Mouse (Mus musculus) midbrain, postnatal 0 days (tissue): ENCODE results near the gene Ciao2a. TPM values are rescaled to one million over a fixed set of nuclear protein-coding genes. Genes with fewer than 3 reads are reported as not detected.
A peak's percentile ranks its signal among the peaks of the same experiment; 100 is the strongest.

Experiments used
- ATAC-seq: fragments of 200-750 bp; cut with Nextera tagmentation; 2 replicates; pipeline ENCODE4 v1.8.0; 2017; ENCODE audit warnings: moderate number of reproducible peaks, mild to moderate bottlenecking, moderate TSS enrichment, moderate library complexity; ENCODE audit not compliant: low FRiP score
- DNase-seq: peaks from one replicate; pipeline ENCODE4 v3.0.0-alpha.2; 2015; ENCODE audit warnings: low spot score
- H3K27ac ChIP-seq: fragments of 300-500 bp; sonication (generic); 2 replicates; pipeline ENCODE4 v1.5.1; 2014; ENCODE audit warnings: low read depth, mild to moderate bottlenecking, low read length, mixed read lengths
- H3K27me3 ChIP-seq: fragments of 300-500 bp; sonication (generic); 2 replicates; pipeline ENCODE4 v1.6.1; 2014; ENCODE audit warnings: low read length, control low read depth, mixed read lengths; ENCODE audit not compliant: insufficient read depth
- H3K36me3 ChIP-seq: fragments of 300-500 bp; sonication (generic); 2 replicates; pipeline ENCODE4 v1.6.1; 2014; ENCODE audit warnings: low read length, control low read depth, mixed read lengths; ENCODE audit not compliant: insufficient read depth
- H3K4me1 ChIP-seq: fragments of 300-500 bp; sonication (generic); 2 replicates; pipeline ENCODE4 v1.6.1; 2014; ENCODE audit warnings: mild to moderate bottlenecking, control low read depth, antibody characterized with exemption, low read length, mixed read lengths; ENCODE audit not compliant: insufficient read depth
- H3K4me2 ChIP-seq: fragments of 300-500 bp; sonication (generic); 2 replicates; pipeline ENCODE4 v1.6.1; 2014; ENCODE audit warnings: low read depth, mild to moderate bottlenecking, low read length, mixed read lengths; ENCODE audit not compliant: poor library complexity, severe bottlenecking
- H3K4me3 ChIP-seq: fragments of 300-500 bp; sonication (generic); 2 replicates; pipeline ENCODE4 v1.5.1; 2014; ENCODE audit warnings: low read depth, mild to moderate bottlenecking, low read length, moderate library complexity
- H3K9ac ChIP-seq: fragments of 300-500 bp; sonication (generic); replicated peaks from 2 replicates; pipeline ENCODE4 v1.6.1; 2014; ENCODE audit warnings: mild to moderate bottlenecking, low read length, moderate library complexity, mixed read lengths; ENCODE audit not compliant: poor library complexity, severe bottlenecking
- H3K9me3 ChIP-seq: fragments of 300-500 bp; sonication (generic); 2 replicates; pipeline ENCODE4 v1.6.1; 2016; ENCODE audit warnings: low read length, control low read depth
- CTCF ChIP-seq: IDR thresholded peaks from 2 replicates; pipeline ENCODE4 v1.5.1; 2016; ENCODE audit warnings: antibody characterized with exemption, mild to moderate bottlenecking
- WGBS: fragments of 180-500 bp; shearing (Covaris S2); extraction: QIAGEN DNeasy Blood & Tissue Kit; methylation state at CpG from one replicate; pipeline ENCODE4 v1.1.7; 2014; 5-methylcytosine and 5-hydroxymethylcytosine counted together
- polyA plus RNA-seq: library from polyadenylated mRNA; unstranded; fragments of >200 nt; fragmentation: Nextera tagmentation; extraction: Ambion mirVana; gene quantifications from 2 replicates; pipeline ENCODE4 v1.2.1, GENCODE M21; 2015
- total RNA-seq: library from RNA; depleted of rRNA; stranded (reverse); fragments of >200 nt; gene quantifications from 2 replicates; pipeline ENCODE4 v1.2.3, GENCODE M21; 2014

Ciao2a gene
- total and polyA plus RNA-seq, 2 experiments from 2014 or later = 27.5 to 65.7 TPM

- no peak for ATAC-seq
- 96% methylated on average over 4 of the region's 4 CpGs for WGBS
- no peak overlapping the region for H3K4me3 ChIP-seq
These were observed 1.5 kb downstream of the Ciao2a start for GRCm38 (mm10) chr9:66127884-66128283.

GRCm38 (mm10) chr9:66131466-66131865 is 5.1 kb downstream of the Ciao2a start:
- no peak for DNase-seq
- Histone ChIP-seq H3K9me3 (no peaks in the 10 kb centered on the region), H3K36me3 (peaks cover 13% of the 10 kb centered on the region), H3K9ac (no peak overlapping the region), H3K27ac (no peak overlapping the region), H3K27me3 (no peaks in the 10 kb centered on the region), H3K4me2 (no peak overlapping the region), H3K4me1 (peaks cover 10% of the 10 kb centered on the region; the same call in 1 of the 2 replicates), H3K4me3 (no peak overlapping the region)
- no peak for TF ChIP-seq CTCF
- no peak for ATAC-seq
- WGBS = 89% methylated on average over 2 of the region's 2 CpGs

More at GRCm38 (mm10) chr9:66127884-66128283, 1.5 kb downstream of the Ciao2a start:
- Histone ChIP-seq H3K9ac (no peak overlapping the region; the same call in 1 of the 2 replicates), H3K36me3 (no peaks in the 10 kb centered on the region; the same call in 1 of the 2 replicates), H3K4me1 (peaks cover 25% of the 10 kb centered on the region), H3K27me3 (no peaks in the 10 kb centered on the region), H3K9me3 (no peaks in the 10 kb centered on the region), H3K4me2 (no peak overlapping the region), H3K27ac (no peak overlapping the region)
- no peak for DNase-seq
- TF ChIP-seq CTCF = no peak

- Histone ChIP-seq H3K27ac (no peak overlapping the region), H3K27me3 (no peaks in the 10 kb centered on the region), H3K36me3 (peaks cover 39% of the 10 kb centered on the region), H3K4me1 (no peaks in the 10 kb centered on the region), H3K9ac (no peak overlapping the region), H3K4me3 (no peak overlapping the region), H3K4me2 (no peak overlapping the region), H3K9me3 (no peaks in the 10 kb centered on the region)
- DNase-seq (peak; percentile 12), ATAC-seq (no peak)
- 54% methylated on average over 4 of the region's 4 CpGs for WGBS
- TF ChIP-seq CTCF = peak; percentile 57
These were observed 9.6 kb downstream of the Ciao2a start for GRCm38 (mm10) chr9:66135967-66136366.

- no peak overlapping the region for H3K4me3 ChIP-seq
- no peak for TF ChIP-seq CTCF
- no peak for ATAC-seq
- H3K9ac ChIP-seq = no peak overlapping the region
- 93% methylated on average over 7 of the region's 7 CpGs for WGBS
- H3K36me3 ChIP-seq = peaks cover 36% of the 10 kb centered on the region
- H3K27ac ChIP-seq = no peak overlapping the region
- no peak for DNase-seq
- no peaks in the 10 kb centered on the region for H3K4me1 ChIP-seq
- no peak overlapping the region for H3K4me2 ChIP-seq
- no peaks in the 10 kb centered on the region for H3K9me3 ChIP-seq
- H3K27me3 ChIP-seq = no peaks in the 10 kb centered on the region
These were observed 11.8 kb downstream of the Ciao2a start for GRCm38 (mm10) chr9:66138193-66138592.

- WGBS = 89% methylated on average over 1 of the region's 1 CpGs
- H3K27me3 ChIP-seq = no peaks in the 10 kb centered on the region
- no peak overlapping the region for H3K4me2 ChIP-seq
- TF ChIP-seq CTCF = no peak
- H3K9ac ChIP-seq = no peak overlapping the region
- no peaks in the 10 kb centered on the region for H3K9me3 ChIP-seq
- H3K4me3 ChIP-seq = no peak overlapping the region
- no peak overlapping the region for H3K27ac ChIP-seq
- ATAC-seq = no peak
- no peaks in the 10 kb centered on the region for H3K4me1 ChIP-seq
- peaks cover 18% of the 10 kb centered on the region for H3K36me3 ChIP-seq
- DNase-seq = no peak
These were observed 15.9 kb downstream of the Ciao2a start for GRCm38 (mm10) chr9:66142265-66142664.

- Histone ChIP-seq H3K36me3 (peaks cover 11% of the 10 kb centered on the region), H3K27ac (no peak overlapping the region)
These were observed 17.8 kb downstream of the Ciao2a start for GRCm38 (mm10) chr9:66144248-66144647.

More at GRCm38 (mm10) chr9:66144248-66144647, 17.8 kb downstream of the Ciao2a start:
- Histone ChIP-seq H3K9me3 (no peaks in the 10 kb centered on the region), H3K9ac (no peak overlapping the region), H3K4me3 (no peak overlapping the region), H3K4me1 (no peaks in the 10 kb centered on the region), H3K27me3 (no peaks in the 10 kb centered on the region), H3K4me2 (no peak overlapping the region)
- 7% methylated on average over 6 of the region's 6 CpGs for WGBS
- ATAC-seq (no peak), DNase-seq (peak; percentile 87)
- peak; percentile 97 for TF ChIP-seq CTCF
